In genomic region chr1:24097541-24097940, GRCm38 (mm10) we compare ENCODE assay signal across 15 mouse cellular contexts. TPM values are rescaled to one million over a fixed set of nuclear protein-coding genes. Genes with fewer than 3 reads are reported as not detected.
DNase-seq lines count a peak whose midpoint lies in the region; ATAC-seq lines count a peak whose summit lies in the region.
"Had no signal": no experiment of that assay in that cellular context is flagged by ENCODE, and none has a peak within 500 bp of the region (broad histone marks: within the 10 kb centered on the region; RNA-seq: fewer than 3 reads in every experiment).

No protein-coding gene starts in this region.

- H3K27ac ChIP-seq in kidney, embryonic 16.5 days (ENCODE audit: low read length): no peak overlapping the region
- peak overlapping the region; percentile 72 for H3K27ac ChIP-seq in intestine, embryonic 15.5 days
- peak overlapping the region; percentile 59; the same call in 1 of the 2 replicates for H3K27ac ChIP-seq in liver, embryonic 13.5 days
- peak overlapping the region; percentile 31; the same call in 1 of the 2 replicates for H3K27ac ChIP-seq in stomach, embryonic 15.5 days
- H3K27ac ChIP-seq: kidney, embryonic 15.5 days; midbrain, embryonic 15.5 days had no signal

- no peaks in the 10 kb centered on the region for H3K9me3 ChIP-seq in kidney, embryonic 16.5 days (ENCODE audit: low read length)
- H3K9me3 ChIP-seq in intestine, embryonic 15.5 days: no peaks in the 10 kb centered on the region
- no peaks in the 10 kb centered on the region for H3K9me3 ChIP-seq in liver, embryonic 13.5 days (replicated peaks)
- H3K9me3 ChIP-seq in stomach, embryonic 15.5 days: no peaks in the 10 kb centered on the region
- H3K9me3 ChIP-seq: kidney, embryonic 15.5 days; midbrain, embryonic 15.5 days had no signal

- no peak for DNase-seq in kidney, postnatal 36 days
- no peak for DNase-seq in liver, embryonic 13.5 days
- no peak for DNase-seq in gastrocnemius, postnatal 36 days
- DNase-seq in embryo, embryonic 10 days (ENCODE audit: low spot score): no peak
- DNase-seq: adrenal gland, adult 2 months; cerebellum, adult 9-11 months; gastrocnemius, postnatal 14 days; right cerebral cortex, postnatal 14 days had no signal

- H3K27me3 ChIP-seq in kidney, embryonic 16.5 days (ENCODE audit: insufficient read depth, low read length): no peaks in the 10 kb centered on the region
- no peaks in the 10 kb centered on the region for H3K27me3 ChIP-seq in intestine, embryonic 15.5 days (replicated peaks)
- H3K27me3 ChIP-seq in liver, embryonic 13.5 days: peaks cover 46% of the 10 kb centered on the region
- H3K27me3 ChIP-seq in stomach, embryonic 15.5 days (replicated peaks): no peaks in the 10 kb centered on the region
- H3K27me3 ChIP-seq: CH12.LX; kidney, embryonic 15.5 days; midbrain, embryonic 15.5 days; Patski had no signal

- intact Hi-C loops in gastrocnemius, postnatal 36 days (cut with DNase I): no loop called here

- 53% methylated on average over 8 of the region's 8 CpGs for WGBS in kidney, embryonic 16.5 days
- WGBS in intestine, embryonic 15.5 days: 26% methylated on average over 8 of the region's 8 CpGs
- WGBS in liver, embryonic 13.5 days (ENCODE audit: insufficient replicate concordance): 38% methylated on average over 8 of the region's 8 CpGs
- 37% methylated on average over 8 of the region's 8 CpGs for WGBS in stomach, embryonic 15.5 days

- no peak overlapping the region for H3K9ac ChIP-seq in kidney, embryonic 16.5 days (replicated peaks; ENCODE audit: low read length)
- H3K9ac ChIP-seq in intestine, embryonic 15.5 days: 0 out of 2 replicates have a peak overlapping the region, but pooled peaks have one; percentile 21
- no peak overlapping the region for H3K9ac ChIP-seq in liver, embryonic 13.5 days
- H3K9ac ChIP-seq in stomach, embryonic 15.5 days: no peak overlapping the region
- H3K9ac ChIP-seq: kidney, embryonic 15.5 days; midbrain, embryonic 15.5 days had no signal

- H3K4me2 ChIP-seq in kidney, embryonic 16.5 days (replicated peaks; ENCODE audit: low read depth, low read length): peak overlapping the region; percentile 23; the same call in 1 of the 2 replicates
- H3K4me2 ChIP-seq in intestine, embryonic 15.5 days (replicated peaks): peak overlapping the region; percentile 45
- H3K4me2 ChIP-seq in liver, embryonic 13.5 days: 0 out of 2 replicates have a peak overlapping the region, but pooled peaks have one; percentile 14
- H3K4me2 ChIP-seq in stomach, embryonic 15.5 days: peak overlapping the region; percentile 7; the same call in 1 of the 2 replicates
- H3K4me2 ChIP-seq: kidney, embryonic 15.5 days; midbrain, embryonic 15.5 days had no signal

- H3K4me3 ChIP-seq in kidney, embryonic 16.5 days (ENCODE audit: low read length): no peak overlapping the region
- no peak overlapping the region for H3K4me3 ChIP-seq in intestine, embryonic 15.5 days (replicated peaks)
- no peak overlapping the region; the same call in 1 of the 2 replicates for H3K4me3 ChIP-seq in liver, embryonic 13.5 days (replicated peaks)
- no peak overlapping the region for H3K4me3 ChIP-seq in stomach, embryonic 15.5 days (replicated peaks)
- H3K4me3 ChIP-seq: kidney, embryonic 15.5 days; midbrain, embryonic 15.5 days had no signal

- no peaks in the 10 kb centered on the region for H3K36me3 ChIP-seq in kidney, embryonic 16.5 days (ENCODE audit: insufficient read depth, low read length)
- no peaks in the 10 kb centered on the region for H3K36me3 ChIP-seq in intestine, embryonic 15.5 days
- no peaks in the 10 kb centered on the region for H3K36me3 ChIP-seq in liver, embryonic 13.5 days
- H3K36me3 ChIP-seq in stomach, embryonic 15.5 days: no peaks in the 10 kb centered on the region
- H3K36me3 ChIP-seq: kidney, embryonic 15.5 days; midbrain, embryonic 15.5 days had no signal

- ATAC-seq in kidney, embryonic 16.5 days (ENCODE audit: low FRiP score, low TSS enrichment): no peak
- ATAC-seq in intestine, embryonic 15.5 days: peak; percentile 32
- no peak for ATAC-seq in liver, embryonic 13.5 days (ENCODE audit: low read depth)
- ATAC-seq in stomach, embryonic 15.5 days (ENCODE audit: insufficient read depth, low FRiP score, low read depth): no peak
- ATAC-seq: midbrain, embryonic 15.5 days; Patski had no signal

- H3K4me1 ChIP-seq in kidney, embryonic 16.5 days (ENCODE audit: insufficient read depth, low read length): peaks cover 12% of the 10 kb centered on the region; the same call in 1 of the 2 replicates
- peaks cover 3% of the 10 kb centered on the region; the same call in 1 of the 2 replicates for H3K4me1 ChIP-seq in intestine, embryonic 15.5 days (replicated peaks)
- H3K4me1 ChIP-seq in liver, embryonic 13.5 days (replicated peaks): no peaks in the 10 kb centered on the region; the same call in 1 of the 2 replicates
- H3K4me1 ChIP-seq in stomach, embryonic 15.5 days: peaks cover 2% of the 10 kb centered on the region; the same call in 1 of the 2 replicates

RNA-seq across cellular contexts. Expression of gene Fam135a, which starts 2.6 kb away (rescaled TPM):
- polyA plus RNA-seq in kidney, embryonic 16.5 days (2015; fragmentation: Nextera tagmentation; extraction: Ambion mirVana): 26.0 and 31.3 TPM in 2 replicates
- polyA plus RNA-seq in intestine, embryonic 15.5 days (2015; fragmentation: Nextera tagmentation; extraction: Ambion mirVana): 35.0 and 39.4 TPM in 2 replicates
- 4.2 and 5.2 TPM in 2 replicates for polyA plus RNA-seq in liver, embryonic 13.5 days (2015; fragmentation: Nextera tagmentation; extraction: Ambion mirVana)
- 35.6 and 38.6 TPM in 2 replicates for polyA plus RNA-seq in stomach, embryonic 15.5 days (2015; fragmentation: Nextera tagmentation; extraction: Ambion mirVana)
- 10 to 100 TPM; 15.3 to 17.8 TPM for total RNA-seq in gastrocnemius, postnatal 36 days (2021)
